Mouse (Mus musculus): ENCODE measurements around the gene Slc8a1. TPM values are rescaled to one million over a fixed set of nuclear protein-coding genes. Genes with fewer than 3 reads are reported as not detected.

Slc8a1 gene
- polyA plus RNA-seq, 1 experiment = 73.8 TPM

DNA sequence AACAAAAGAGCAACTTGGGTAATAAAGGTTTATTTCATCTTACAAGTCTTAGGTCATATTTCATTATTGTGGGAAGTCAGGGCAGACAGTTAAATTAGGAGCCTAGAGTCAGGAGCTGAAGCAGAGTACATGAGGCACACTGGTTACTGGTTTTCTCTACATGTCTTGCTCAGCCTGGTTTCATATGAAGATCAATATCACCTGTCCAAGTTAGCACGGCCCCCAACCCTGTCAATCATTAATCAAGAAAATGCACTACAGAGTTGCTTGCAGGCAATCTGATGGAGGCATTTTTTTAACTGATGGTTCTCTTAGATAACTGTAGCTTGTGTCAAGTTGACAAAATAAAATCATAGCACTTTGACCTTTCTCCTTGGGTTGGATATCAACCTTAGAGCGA lies 2.6 kb downstream of the Slc8a1 start:
- Histone ChIP-seq H3K4me1 (ENCODE audit: control insufficient read depth, insufficient read depth, low read length) (no peaks in the 10 kb centered on the region), H3K4me3 (ENCODE audit: insufficient read depth, low read depth, low read length) (no peak overlapping the region), H3K27ac (ENCODE audit: insufficient read depth, low read depth, low read length) (no peak overlapping the region)
- WGBS = 97% methylated on average over 2 of the region's 2 CpGs
- no peak for TF ChIP-seq CTCF (IDR thresholded peaks at IDR 0.05; ENCODE audit: insufficient read depth, low read depth, low read length)
- TF ChIP-seq POLR2A (IDR thresholded peaks at IDR 0.05; ENCODE audit: insufficient read depth, low read depth, low read length) = no peak

DNA sequence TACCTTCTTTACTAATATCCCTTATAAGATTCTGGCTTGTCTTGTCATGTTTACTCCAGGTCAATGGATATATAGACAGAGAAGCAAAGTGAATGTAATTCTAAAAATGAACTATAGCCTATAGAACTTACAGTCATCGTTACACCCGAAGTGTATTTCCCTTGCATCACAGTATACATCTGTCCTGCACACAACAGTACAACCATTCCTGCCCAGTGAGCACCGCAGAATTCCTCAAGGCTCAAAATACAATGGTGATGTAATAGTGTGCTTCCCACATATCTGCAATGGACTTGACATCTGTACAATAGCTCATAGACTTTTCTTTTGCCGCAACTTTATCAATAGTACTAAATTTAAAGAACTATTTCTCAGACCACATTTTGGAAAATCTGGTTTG lies 8.3 kb downstream of the Slc8a1 start:
- no peaks in the 10 kb centered on the region for H3K4me1 ChIP-seq (ENCODE audit: control insufficient read depth, insufficient read depth, low read length)
- H3K27ac ChIP-seq (ENCODE audit: insufficient read depth, low read depth, low read length) = no peak overlapping the region
- H3K4me3 ChIP-seq (ENCODE audit: insufficient read depth, low read depth, low read length) = no peak overlapping the region
- WGBS = 93% methylated on average over 4 of the region's 4 CpGs
- TF ChIP-seq POLR2A (IDR thresholded peaks at IDR 0.05; ENCODE audit: insufficient read depth, low read depth, low read length) = no peak
- TF ChIP-seq CTCF (IDR thresholded peaks at IDR 0.05; ENCODE audit: insufficient read depth, low read depth, low read length) = no peak

DNA sequence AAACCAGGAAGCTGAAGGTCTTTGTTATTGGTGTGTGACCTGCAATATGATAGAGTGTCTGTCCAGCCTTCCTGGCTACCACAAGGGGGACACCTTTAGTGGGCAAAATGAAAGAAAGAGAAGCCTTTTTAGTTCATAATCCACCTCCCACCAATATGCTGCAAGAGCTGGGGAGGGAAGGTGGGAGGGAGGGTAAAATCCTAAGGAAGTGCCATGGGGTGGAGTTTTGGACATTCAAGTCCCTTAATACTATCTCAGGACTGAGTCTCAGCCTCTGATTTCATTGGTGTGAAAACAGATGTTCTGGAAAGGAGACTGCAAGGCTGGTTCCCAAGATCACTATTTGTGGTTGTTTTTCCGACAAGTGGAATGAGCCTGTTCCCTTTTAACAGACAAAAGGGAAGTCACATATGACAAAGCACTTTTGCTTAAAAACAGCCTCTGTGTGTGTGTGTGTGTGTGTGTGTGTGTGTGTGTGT lies 25.9 kb downstream of the Slc8a1 start:
- 49% methylated on average over 1 of the region's 1 CpGs for WGBS
- no peak overlapping the region for H3K4me3 ChIP-seq (ENCODE audit: insufficient read depth, low read depth, low read length)
- TF ChIP-seq POLR2A (IDR thresholded peaks at IDR 0.05; ENCODE audit: insufficient read depth, low read depth, low read length) = no peak
- no peak for TF ChIP-seq CTCF (IDR thresholded peaks at IDR 0.05; ENCODE audit: insufficient read depth, low read depth, low read length)
- H3K27ac ChIP-seq (ENCODE audit: insufficient read depth, low read depth, low read length) = no peak overlapping the region
- H3K4me1 ChIP-seq (ENCODE audit: control insufficient read depth, insufficient read depth, low read length) = no peaks in the 10 kb centered on the region

DNA sequence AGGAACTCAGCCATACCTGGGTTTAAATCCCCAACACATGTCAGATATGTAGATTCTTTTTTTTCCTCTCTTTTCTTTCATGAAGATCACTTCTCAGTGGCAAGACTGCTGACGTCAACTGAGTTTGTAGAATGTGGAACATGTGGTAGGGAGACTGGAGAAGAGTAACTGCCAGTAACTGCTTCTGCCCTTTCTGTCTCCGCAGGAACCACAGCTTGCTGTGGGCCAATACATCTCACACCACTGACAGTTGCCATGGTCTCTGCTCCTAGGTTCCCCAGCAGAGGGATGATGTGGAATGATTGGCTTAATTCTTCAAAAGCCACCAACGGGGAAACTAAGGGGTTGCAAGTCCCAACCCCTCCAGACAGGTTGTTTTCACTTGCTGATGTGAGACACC lies 33.4 kb downstream of the Slc8a1 start:
- Histone ChIP-seq H3K4me3 (ENCODE audit: insufficient read depth, low read depth, low read length) (no peak overlapping the region), H3K27ac (ENCODE audit: insufficient read depth, low read depth, low read length) (no peak overlapping the region), H3K4me1 (ENCODE audit: control insufficient read depth, insufficient read depth, low read length) (no peaks in the 10 kb centered on the region)
- WGBS = 65% methylated on average over 3 of the region's 3 CpGs
- TF ChIP-seq CTCF (IDR thresholded peaks at IDR 0.05; ENCODE audit: insufficient read depth, low read depth, low read length) = no peak
- TF ChIP-seq POLR2A (IDR thresholded peaks at IDR 0.05; ENCODE audit: insufficient read depth, low read depth, low read length) = no peak

DNA sequence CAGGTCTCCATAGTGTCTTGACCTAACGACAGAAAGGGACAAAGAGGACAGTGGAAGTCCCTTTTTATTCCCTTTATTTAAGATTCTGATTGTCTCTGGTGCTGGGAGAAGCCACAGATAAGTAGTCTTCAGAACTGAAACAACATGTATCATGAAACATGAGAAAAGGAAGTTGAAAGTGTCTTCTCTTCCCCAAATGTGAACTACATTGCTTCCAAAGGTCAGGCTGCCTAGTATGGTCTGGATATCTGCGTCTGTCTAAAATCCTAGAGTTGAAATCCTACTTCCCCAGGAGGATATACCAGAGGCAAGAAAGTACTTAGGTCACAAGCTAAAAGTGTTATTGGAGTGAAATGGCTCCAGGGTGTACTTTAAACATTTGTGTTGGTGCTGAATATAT lies 34.9 kb downstream of the Slc8a1 start:
- WGBS = 76% methylated on average over 2 of the region's 2 CpGs
- Histone ChIP-seq H3K4me1 (ENCODE audit: control insufficient read depth, insufficient read depth, low read length) (no peaks in the 10 kb centered on the region), H3K27ac (ENCODE audit: insufficient read depth, low read depth, low read length) (no peak overlapping the region), H3K4me3 (ENCODE audit: insufficient read depth, low read depth, low read length) (no peak overlapping the region)
- TF ChIP-seq CTCF (IDR thresholded peaks at IDR 0.05; ENCODE audit: insufficient read depth, low read depth, low read length) (no peak), POLR2A (IDR thresholded peaks at IDR 0.05; ENCODE audit: insufficient read depth, low read depth, low read length) (no peak)

DNA sequence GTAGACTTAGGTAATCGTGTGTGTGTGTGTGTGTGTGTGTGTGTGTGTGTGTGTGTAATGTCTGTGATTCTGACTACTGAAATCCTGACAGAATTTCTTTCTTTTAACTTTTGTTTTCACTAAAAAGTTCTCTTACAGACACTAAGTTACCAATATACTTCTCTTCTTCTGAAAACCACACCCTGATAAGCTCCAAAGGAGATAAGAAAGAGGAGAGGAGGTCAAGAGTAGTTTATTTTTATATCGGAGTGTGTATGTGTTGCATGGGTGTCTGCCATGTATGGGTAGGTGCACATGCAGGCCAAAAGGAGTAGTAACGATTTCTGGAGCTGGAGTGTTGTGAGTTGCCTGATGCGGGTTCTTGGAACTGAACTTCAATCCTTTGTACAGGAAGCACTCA lies 36.5 kb downstream of the Slc8a1 start:
- WGBS = 85% methylated on average over 4 of the region's 4 CpGs
- no peaks in the 10 kb centered on the region for H3K4me1 ChIP-seq (ENCODE audit: control insufficient read depth, insufficient read depth, low read length)
- TF ChIP-seq CTCF (IDR thresholded peaks at IDR 0.05; ENCODE audit: insufficient read depth, low read depth, low read length) (no peak), POLR2A (IDR thresholded peaks at IDR 0.05; ENCODE audit: insufficient read depth, low read depth, low read length) (no peak)
- no peak overlapping the region for H3K27ac ChIP-seq (ENCODE audit: insufficient read depth, low read depth, low read length)
- no peak overlapping the region for H3K4me3 ChIP-seq (ENCODE audit: insufficient read depth, low read depth, low read length)

DNA sequence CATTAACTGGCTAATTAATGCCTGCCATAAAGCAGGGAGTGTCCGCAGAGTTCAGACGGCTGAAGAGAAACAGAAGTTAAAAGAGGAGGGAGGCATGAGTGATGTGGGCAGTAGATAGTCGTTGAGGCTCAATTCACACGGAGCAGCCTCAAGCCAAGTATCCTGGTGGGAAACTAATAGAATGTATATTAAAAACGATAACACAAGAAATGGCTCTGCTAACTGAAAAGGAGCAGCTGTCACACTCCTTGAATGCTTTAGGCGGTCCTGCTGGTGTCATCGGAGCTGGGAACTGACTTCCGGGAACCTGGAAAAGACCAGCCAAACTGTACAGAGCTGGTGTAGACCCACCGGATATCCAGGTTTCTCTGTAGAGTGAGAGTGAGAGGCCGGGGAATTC lies 39.4 kb downstream of the Slc8a1 start:
- 54% methylated on average over 10 of the region's 10 CpGs for WGBS
- no peak overlapping the region for H3K4me3 ChIP-seq (ENCODE audit: insufficient read depth, low read depth, low read length)
- no peak overlapping the region for H3K27ac ChIP-seq (ENCODE audit: insufficient read depth, low read depth, low read length)
- H3K4me1 ChIP-seq (ENCODE audit: control insufficient read depth, insufficient read depth, low read length) = no peaks in the 10 kb centered on the region
- TF ChIP-seq POLR2A (IDR thresholded peaks at IDR 0.05; ENCODE audit: insufficient read depth, low read depth, low read length) (no peak), CTCF (IDR thresholded peaks at IDR 0.05; ENCODE audit: insufficient read depth, low read depth, low read length) (no peak)

DNA sequence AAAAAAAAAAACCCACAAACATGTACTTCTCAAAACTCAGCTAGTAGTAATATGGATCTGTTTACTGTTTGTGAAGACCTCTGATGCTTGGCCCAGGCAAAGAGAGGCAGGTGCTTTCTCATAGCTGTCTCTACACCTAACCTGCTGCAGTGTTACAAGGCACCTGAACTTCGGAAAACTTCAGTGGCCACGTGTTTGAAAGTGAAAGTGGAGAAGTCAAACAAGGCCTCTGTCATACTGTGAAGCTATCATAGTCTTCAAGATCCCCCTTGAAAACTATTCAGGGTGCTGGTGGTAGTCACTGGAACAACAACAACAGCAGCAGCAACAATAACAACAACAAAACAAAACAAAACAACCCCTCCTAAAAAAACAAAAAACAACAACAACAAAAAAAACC lies 40.5 kb downstream of the Slc8a1 start:
- TF ChIP-seq CTCF (IDR thresholded peaks at IDR 0.05; ENCODE audit: insufficient read depth, low read depth, low read length) (no peak), POLR2A (IDR thresholded peaks at IDR 0.05; ENCODE audit: insufficient read depth, low read depth, low read length) (no peak)
- H3K27ac ChIP-seq (ENCODE audit: insufficient read depth, low read depth, low read length) = no peak overlapping the region
- 78% methylated on average over 2 of the region's 2 CpGs for WGBS
- H3K4me1 ChIP-seq (ENCODE audit: control insufficient read depth, insufficient read depth, low read length) = no peaks in the 10 kb centered on the region
- H3K4me3 ChIP-seq (ENCODE audit: insufficient read depth, low read depth, low read length) = no peak overlapping the region

DNA sequence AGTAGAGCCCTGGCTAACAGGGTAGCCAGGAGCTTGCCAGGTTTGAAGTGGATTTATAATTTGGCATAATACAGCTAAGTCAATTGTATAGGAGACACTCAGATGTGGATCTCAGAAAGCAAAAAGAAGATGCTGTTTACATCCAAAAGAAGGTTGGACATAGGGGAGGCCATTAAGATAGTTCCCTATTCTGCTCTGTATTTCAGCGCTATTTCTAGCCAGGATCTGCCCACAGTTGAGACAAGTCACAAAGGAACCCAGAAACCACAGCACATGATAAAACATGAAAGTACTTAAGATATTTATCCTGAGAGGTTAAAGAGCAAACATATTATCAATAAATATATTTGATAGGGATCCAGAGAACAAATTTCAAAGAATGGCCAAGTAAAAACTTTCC lies 43.2 kb downstream of the Slc8a1 start:
- H3K4me3 ChIP-seq (ENCODE audit: insufficient read depth, low read depth, low read length) = no peak overlapping the region
- H3K4me1 ChIP-seq (ENCODE audit: control insufficient read depth, insufficient read depth, low read length) = no peaks in the 10 kb centered on the region
- WGBS = 98% methylated on average over 1 of the region's 1 CpGs
- no peak overlapping the region for H3K27ac ChIP-seq (ENCODE audit: insufficient read depth, low read depth, low read length)
- TF ChIP-seq CTCF (IDR thresholded peaks at IDR 0.05; ENCODE audit: insufficient read depth, low read depth, low read length) (no peak), POLR2A (IDR thresholded peaks at IDR 0.05; ENCODE audit: insufficient read depth, low read depth, low read length) (no peak)

DNA sequence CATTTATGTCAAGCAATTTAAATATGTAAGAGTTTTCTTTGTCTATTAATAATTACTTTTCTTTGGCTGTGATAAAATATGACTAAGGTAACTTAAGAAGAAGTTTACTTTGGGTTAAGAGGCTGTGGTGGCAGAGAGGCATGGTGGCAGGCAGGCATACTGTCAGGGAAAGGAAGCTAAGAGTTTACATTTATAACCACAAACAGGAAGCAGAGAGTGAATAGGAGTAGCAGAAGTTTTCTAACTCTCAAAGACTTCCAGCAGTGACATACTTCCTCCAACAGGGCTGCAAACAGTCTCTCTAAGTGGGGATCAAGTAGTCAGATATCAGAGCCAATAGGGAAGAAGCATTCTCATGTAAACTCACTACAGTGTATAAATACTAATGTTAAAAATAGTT lies 58.6 kb downstream of the Slc8a1 start:
- Histone ChIP-seq H3K27ac (ENCODE audit: insufficient read depth, low read depth, low read length) (no peak overlapping the region), H3K4me1 (ENCODE audit: control insufficient read depth, insufficient read depth, low read length) (no peaks in the 10 kb centered on the region), H3K4me3 (ENCODE audit: insufficient read depth, low read depth, low read length) (no peak overlapping the region)
- TF ChIP-seq POLR2A (IDR thresholded peaks at IDR 0.05; ENCODE audit: insufficient read depth, low read depth, low read length) = no peak
